Mouse (Mus musculus) liver (tissue): ENCODE data around the gene Lgals12.

Experiments used
- DNase-seq: peaks from one replicate; pipeline ENCODE4 v3.0.0-alpha.2; 2020; ENCODE audit warnings: mixed read lengths

Lgals12 gene

DNA sequence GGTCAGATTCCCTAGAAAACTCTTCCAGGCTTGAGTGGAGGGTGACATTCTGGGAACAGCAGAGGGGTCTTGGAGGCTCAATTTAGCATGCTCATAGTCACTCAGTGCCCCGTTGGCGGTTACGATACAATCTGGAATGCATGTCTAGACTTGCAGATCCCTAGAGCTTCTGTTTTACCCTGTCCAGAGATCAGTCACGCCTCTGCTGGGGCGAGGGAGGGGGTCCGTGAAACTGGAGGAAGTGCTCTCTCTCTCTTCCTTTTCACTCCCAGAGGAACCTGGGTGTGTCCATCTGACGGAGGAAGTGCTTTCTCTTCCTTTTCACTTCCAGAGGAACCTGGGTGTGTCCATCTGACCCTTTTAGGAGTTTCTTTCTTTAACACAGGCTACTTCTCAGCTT is 23.9 kb downstream of the Lgals12 start:
- DNase-seq = no peak

DNA sequence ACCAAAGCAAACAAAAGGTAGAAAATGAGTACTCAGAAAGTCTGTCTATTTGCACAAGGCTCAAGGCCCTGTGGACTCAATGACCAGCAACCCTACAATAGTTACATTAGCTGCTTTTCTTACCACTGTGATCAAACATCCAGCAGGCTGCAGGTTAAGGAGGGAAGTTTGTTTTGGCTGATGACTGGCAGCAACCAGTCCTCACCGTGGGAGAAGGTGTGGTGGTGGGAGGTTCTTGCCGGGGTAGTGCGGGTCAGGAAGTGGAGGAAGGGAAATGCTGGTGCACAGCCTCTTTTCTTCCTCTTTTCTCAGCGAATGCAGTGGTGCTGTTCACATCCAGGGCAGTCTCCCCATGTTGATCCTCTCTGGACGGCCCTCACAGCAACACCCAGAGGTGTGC is 26.0 kb downstream of the Lgals12 start:
- DNase-seq = peak; percentile 14

DNA sequence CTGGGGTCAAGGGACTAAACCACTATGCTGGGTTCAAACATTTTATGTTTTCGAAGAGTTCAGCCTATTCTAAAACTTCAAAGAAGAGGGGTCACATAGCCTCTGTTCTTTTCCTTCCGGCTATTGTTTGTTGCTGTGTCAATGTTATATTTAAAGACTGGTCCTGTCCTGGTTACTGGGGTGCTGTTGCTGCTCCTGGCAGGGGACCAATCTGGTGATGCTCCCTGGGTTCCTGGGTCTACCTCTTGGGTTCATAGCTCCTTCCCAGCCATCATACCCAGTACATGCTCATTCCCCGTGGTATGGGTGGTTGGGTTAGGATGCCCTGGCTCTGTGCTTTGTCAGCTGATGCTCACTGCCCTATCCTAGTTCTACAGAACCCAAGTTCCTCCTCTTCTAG is 29.3 kb downstream of the Lgals12 start:
- no peak for DNase-seq

DNA sequence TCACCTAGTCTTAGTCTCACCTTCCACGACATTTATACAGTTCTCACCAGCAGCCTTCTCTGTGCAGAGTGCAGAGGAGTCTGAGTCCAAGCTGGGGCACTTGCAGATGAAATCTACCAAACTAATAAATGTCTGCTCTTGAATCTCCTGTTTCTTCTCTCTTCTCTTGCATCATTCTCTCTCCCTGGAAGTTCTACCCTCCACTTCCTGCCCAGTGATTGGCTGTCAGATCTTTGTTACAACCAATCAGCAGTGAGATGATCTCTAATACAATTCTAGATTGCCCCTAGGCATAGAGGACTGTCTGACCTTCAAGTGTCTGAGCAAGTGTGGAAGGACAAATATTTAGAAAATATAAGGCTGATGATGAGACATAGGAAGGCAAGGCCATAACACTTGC is 30.8 kb downstream of the Lgals12 start:
- no peak for DNase-seq

DNA sequence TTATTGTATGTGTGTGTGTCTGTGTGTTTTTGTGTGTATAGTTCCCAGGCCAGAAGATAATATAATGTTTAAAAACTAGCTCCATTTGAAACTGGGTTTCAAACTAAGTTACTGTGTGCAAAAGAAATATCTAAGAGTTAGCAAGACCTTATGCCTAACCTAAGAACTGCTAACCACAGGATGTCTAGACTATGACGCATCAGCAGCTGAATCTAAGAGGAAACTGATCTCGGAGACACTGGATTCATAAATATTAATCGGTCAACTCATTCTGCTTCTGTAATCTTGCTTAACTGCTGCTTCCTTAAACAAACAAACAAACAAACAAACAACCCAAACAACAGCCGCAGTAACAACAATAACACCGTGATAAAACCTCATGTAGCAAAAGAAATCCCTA is 37.3 kb downstream of the Lgals12 start:
- no peak for DNase-seq

DNA sequence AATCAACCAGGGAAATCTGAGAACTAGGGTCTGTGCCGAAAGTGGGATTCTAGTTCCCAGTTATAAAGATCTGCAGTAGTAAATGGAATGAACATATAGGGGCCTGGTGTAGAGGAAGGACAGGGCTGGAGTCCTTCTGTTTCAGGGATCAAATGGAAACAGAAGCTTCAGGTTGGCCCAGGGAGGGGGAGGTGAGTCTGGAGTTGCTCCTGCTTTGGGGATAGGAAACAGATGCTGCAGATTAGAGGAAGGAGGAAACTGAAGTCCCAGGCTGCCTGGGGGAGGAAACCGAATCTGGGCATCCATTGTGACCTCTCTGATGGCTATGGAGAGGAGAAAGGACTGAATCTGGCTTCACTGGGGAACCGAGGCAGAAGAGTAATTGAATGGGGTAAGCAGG is 38.6 kb downstream of the Lgals12 start:
- DNase-seq = no peak

DNA sequence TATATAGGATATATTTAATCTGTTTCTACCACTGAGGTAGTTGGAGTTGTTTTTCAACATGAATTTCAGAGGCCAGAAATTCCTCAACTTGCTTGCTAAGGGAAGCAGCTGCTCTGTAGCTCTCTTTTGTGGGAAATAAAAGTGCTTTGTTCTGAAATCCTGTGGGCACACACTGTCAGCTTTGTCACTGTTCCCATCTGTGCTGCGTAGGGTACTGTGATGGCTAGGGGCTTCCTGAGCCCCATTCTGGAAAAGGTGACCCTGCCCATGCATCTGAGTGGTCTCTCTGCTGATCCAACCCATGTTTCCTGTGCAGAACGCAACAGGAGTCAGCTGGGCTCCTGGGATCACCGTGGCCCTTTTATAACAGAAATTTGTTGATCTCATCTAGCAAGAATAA is 40.2 kb downstream of the Lgals12 start:
- no peak for DNase-seq

DNA sequence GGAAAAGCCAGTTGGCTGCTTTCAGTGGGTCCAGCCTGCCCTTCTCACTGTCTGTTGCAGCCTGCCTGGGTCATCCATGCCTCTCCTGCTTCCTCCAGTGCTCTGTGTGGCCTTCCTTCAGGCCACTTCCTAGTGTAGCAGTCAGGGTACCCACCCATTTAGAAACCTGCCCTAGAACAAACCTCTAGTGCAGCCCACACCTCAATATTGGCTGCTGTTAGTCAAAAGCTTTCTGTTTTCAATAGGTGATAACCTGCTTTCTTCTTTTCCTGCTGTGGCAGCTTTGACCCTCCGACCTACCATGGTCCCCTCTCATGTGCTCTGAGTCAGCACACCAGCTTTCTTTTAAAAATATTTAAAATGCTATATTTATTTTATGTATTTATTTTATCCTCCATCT is 42.5 kb downstream of the Lgals12 start:
- DNase-seq = no peak

DNA sequence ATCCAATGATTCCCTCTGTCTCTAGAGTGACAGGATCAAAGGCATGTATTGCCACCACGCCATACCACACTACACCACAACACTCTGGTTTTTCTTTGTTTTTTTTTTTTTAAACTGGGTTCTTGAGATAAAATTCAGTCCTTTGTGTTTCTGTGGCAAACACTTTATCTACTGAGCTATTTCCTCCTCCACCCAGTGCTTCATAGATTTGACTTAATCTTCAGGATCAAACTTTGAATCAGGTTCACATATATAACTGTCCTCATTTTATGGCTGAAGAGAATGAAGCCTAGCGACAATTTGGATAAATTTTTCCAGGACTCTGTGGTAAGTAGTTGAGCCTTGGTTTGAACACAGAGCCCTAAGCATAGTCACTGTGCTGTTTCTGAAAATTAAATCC is 43.3 kb downstream of the Lgals12 start:
- DNase-seq = no peak

DNA sequence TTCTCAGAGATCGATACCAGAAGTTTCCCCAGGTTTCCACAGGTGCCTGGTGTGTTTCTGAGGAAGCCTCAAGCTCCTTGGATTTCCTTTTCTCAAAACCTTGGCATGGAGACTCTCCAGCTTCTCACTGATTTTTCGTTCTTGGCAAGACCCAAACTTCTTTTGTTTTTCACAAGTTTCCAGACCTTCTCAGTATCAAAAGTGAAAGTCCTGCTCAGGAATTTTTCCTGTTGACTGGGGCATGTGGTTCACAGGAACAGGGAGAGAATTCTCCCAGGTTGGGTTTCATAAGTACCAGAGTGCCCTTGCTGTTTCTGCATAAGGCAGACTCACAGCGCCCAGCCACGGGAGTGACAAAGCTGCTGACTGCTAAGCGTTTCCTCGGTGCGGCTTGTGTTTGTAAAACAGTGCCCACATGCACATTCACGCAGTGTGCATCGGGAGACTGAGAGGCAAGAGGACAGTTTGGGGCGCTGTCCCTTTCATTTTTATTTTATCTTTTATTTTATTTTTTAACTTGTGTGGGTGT is 44.3 kb downstream of the Lgals12 start:
- DNase-seq = no peak

DNA sequence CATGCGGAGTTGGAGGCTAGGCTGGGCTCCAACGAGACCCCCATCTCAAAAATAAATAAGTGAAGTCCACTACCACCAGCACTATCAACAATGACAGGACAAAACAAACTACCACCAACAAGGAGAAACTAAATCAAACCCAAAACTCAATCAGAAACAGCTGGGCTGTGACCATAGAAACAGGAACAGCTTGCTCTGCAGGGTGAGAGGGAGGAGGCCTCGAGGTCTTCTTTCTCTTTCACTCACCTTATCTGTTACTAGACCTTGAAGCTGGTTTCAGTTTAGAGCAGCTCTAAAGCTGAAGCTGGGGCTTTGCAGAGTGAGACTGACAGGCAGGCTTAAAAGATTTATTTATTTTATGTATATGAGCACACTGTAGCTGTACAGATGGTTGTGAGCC is 45.5 kb downstream of the Lgals12 start:
- no peak for DNase-seq

DNA sequence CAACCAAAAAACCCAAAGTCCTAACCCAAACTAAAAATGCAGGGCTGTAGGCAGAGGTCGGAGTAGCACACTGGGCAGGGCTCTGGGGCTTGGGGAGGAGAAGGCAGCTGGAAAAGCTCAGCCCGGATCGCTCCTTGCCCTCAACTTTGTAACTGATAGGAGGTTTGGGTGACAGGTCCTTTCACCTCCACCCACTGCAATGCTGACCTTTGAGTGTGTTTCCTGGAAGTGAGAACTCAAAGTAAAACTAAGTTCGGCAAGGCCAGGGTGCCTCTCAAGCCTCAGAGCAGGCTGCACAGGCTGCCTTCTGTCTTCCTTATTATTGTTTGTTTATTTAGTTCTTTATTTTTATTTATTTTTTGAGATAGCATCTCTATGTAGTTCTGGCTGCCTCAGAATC is 47.0 kb downstream of the Lgals12 start:
- no peak for DNase-seq

DNA sequence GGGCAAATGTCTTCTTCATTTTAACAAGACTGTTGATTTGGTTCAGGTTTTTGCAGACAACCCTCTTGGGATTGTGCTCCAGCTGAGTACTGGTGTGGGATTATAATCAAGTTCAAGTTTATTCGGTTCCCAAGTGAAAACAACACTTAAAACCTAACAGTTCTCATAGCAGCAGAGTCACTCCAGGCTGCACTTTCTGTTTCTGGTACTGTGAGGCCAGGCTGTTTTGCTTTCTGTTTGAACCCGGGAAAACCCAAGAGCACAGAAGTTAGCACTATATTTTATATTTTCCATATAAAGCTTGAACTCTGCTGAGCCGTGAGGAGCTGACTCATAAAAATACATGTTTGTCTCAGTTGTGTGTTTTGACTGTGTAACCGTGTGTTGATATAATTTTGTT is 48.3 kb downstream of the Lgals12 start:
- DNase-seq = no peak

DNA sequence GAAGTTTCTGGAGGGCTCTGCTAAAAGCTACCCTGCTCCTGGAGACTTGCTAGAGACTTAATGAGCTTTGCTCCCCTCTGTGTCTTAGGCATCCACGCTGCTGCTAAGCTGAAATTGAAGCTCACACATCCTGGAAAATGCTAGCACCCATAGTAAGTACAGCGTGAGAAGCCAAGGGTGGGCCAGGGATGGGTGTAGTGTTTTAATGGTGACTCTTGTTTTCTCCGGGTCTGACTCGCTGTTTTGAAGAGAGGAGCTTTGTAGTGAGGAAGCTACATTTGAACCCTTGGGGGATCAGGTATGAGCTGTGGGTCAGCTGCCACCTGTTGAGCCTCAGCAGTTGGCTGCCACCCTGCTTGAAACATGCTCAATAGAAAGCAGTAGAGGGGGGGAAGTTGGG is 49.1 kb downstream of the Lgals12 start:
- DNase-seq = peak; percentile 34

DNA sequence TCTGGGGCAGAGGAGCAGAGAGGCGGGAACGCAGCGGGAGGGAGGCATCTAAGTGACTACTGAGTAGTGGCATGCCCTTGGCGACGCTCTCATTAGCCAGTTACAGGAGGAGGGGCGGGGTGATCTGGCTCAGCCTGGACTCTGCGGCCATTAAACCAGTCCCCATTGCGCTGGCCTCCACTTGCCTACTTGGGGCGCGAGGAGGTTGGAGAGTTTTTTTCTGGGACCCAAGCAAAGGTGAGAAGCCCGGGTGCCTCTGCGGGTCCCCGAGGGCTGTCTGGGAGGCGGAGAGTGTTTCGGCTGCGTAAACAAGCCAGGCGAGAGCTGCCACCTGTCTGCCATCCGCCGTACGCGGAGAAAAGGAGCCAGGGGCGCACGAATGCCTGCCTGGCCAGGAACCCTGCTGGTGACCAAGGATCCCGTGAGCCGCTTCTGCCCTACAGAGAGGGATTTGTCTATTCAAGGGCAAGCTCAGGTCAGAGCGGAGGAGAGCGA is 49.6 kb downstream of the Lgals12 start, which contains the start of gene Pla2g16:
Pla2g16 (plus strand) TSS at position 132 of the 495 bp plus-strand sequence.
- DNase-seq = peak; percentile 88

DNA sequence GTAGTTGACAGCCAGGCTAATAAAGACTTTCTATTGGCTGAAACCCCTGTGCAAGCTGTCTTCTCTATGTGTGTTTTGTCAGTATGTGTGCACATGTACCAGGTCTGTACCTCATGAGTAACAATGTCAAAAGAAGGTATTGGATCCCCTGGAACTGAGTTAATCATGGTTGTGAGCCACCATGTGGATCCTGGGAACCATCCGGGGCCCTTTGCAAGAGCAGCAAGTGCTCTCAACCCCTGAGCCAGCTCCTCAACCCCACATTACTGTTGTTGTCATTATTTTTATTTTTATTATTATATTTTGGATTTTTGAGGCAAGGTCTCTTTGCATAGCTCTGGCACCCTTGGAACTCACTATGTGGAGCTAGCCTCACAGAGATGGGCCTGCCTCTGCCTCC is 50.4 kb downstream of the Lgals12 start:
- DNase-seq = no peak

DNA sequence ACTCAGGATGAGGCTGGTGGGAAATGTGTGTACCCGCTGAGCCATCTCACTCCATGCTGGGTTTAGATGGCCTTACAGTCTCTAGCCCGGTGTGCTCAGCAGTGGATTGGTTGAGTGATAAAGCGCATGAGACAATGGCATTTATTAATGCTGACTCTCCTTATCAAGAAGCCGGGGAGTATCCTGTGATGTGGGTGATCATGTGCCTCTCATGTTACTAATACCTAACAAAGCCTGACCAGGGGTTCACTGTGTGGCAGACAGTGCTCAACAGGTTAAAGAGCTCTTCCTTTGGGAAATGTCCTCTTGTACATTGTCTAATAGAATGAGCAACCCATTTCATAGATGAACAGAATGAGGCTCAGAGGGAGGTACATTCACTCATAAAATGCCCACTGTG is 52.1 kb downstream of the Lgals12 start:
- no peak for DNase-seq

DNA sequence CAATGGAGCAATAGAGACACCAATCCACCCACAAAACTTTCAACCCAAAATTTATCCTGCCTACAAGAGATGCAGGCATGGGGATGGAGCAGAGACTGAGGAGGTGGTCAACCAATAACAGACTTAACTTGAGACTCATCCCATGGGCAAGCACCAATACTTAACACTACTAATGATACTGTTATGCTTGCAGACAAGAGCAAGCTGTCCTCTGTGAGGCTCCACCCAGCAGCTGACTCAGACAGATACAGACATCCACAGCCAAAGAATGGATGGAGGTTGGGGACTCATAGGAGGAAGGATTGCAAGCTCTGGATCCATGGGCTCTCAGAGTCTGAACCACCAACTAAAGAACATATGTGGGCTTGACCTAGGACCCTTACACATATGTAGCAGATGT is 53.6 kb downstream of the Lgals12 start:
- peak; percentile 69 for DNase-seq

DNA sequence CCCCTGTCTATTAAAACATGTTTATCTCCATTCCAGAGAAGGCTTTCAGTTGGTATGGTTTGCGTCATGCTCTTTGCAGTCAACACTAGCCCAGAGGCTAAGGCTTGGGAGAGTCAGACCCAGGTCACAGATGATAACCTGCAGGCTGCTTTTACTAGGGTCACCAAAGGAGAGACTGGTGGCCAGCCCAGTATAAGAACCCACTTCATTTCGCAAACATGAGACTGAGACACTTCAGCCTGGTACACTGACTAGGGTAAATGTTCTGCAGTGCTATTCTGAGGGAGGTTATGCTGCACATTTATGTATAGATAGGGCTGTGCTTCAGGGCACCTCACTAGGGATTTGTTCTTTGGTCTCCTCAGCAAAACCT is 54.7 kb downstream of the Lgals12 start:
- DNase-seq = peak; percentile 17

DNA sequence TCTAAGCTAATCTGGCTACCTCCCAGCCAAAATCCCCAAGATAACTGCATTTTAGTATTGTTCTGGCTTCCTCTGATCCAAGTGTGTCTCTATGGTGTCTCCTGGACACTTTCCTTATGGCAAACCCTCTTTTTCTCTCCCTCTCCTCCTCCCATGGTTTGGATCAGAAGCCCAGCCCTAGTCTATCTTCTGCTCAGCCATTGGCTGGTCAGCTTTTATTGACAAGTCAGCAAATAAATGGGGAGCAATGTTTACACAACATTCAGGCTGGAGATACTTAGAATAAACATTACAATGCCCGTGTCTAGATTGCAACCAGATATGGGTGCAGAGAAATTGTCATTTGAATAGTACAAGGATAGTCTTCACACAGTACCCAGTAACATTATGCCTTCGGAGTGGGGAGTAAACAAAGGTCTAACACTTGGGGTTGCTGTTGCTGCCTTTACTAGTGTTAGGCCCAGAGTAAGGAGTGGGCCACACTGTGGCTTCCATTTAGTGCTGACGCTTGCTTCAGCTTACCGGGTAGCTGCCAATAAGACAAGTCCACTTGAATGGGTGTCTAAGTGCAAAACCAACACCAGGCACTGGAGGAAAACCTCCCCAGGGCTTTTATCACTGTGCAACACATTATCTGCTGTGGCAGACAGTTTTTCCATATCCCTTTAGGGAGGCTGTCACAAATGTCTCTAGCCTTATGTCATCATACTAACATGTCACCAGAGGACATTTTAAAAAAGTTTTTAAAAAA is 55.3 kb downstream of the Lgals12 start:
- DNase-seq = peak; percentile 70

DNA sequence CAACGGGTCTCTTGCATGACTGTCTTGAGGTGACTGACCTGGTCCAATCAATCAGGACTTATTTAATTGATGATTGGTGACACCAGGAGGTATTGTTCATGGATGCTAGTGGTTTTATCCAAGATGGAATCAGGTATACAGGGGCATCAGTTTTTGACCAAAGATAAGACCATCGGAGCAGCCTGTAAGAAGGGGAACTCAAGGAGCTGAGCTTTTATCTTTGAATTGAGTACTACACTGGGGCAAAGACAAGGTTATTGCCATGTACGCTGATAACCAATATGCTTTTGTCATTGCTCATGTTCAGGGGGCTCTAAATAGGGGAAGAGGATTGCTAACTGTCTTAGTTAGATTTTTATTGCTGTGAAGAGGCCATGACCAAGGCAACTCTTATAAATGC is 58.1 kb downstream of the Lgals12 start:
- no peak for DNase-seq
